Mouse (Mus musculus) MN1 (cell line): ENCODE data around the gene Rnf115.
"Not testable (repeated sequence)": the region's sequence is repeated elsewhere in the genome, so short reads cannot be mapped to it uniquely, and the experiment has no call there.

Source experiments
- DNase-seq: peaks from one replicate; pipeline ENCODE4 v3.0.0-alpha.2; 2016; ENCODE audit warnings: low spot score

The Rnf115 gene

DNA sequence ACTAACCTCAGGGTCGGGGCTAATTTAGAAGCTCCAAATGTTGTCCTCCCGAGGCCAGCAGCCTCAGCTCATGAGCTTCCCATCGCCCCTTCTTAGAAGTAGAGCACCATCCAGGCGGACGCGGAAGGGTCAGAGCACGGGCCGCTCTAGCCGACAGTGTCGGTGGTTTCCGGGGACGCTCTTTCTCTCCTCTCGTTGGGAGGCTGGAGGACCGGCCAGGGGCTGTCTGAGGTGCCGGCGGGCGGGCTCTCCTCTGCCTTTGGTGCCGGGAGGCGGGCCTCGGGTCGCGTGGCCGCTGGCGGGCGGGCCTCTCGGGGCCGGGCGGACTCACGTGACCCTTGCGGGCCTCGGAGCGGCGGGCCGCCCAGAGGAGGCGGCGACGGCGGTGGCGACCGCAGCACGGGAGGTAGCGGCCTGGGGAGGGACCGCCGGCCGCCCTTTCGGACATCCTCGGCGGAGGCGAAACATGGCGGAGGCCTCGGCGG lies at the start of gene Rnf115, which contains the start of gene Polr3c:
TSS of gene Rnf115 (plus strand) at position 322 of the 485 bp plus-strand sequence.
TSS of gene Polr3c (minus strand) at position 286 of the 485 bp plus-strand sequence.
- DNase-seq: peak; percentile 97

DNA sequence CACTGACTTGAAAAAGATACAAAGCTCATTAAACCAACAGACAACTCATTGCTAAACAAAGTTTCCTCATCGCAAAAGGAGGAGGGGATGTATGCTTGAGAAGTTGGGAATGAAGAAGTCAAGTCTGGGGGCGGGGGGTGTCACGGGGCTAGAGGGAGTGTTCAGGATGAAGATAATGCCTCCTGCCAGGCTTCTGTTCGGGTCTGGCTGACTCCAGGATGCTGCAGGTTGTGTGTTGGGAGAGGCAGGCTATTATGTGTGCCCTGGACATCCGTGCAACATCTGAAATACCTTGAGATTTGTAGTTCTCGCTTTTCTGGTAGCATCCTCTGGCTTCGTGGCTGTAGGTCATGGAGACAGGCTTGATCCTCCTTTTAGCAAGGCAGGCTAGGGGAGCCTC lies 49.0 kb upstream of the Rnf115 start:
- no peak for DNase-seq

DNA sequence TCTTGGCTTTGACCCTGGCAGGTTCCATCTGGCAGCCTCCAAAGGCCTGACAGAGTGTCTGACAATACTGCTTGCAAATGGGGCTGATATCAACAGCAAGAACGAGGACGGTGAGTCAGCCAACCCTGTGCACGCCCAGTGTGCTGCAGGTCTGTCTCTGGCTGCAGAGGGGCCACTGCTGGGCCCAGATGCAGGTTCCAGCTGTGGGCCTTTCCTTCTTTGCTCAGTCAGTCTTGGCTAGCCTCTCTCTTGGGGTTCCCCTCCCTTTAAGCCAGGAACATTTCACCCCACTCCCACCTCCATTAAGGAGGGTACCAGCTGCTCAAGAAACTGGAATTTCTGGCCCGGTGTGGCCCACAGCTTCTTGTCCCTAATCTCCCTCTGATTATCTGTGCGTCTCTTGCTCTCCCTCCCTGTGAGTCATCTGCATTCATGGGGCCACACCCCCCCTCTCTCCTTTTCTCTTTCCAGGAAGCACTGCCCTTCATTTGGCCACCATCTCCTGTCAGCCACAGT lies 48.2 kb upstream of the Rnf115 start:
- peak; percentile 61 for DNase-seq

DNA sequence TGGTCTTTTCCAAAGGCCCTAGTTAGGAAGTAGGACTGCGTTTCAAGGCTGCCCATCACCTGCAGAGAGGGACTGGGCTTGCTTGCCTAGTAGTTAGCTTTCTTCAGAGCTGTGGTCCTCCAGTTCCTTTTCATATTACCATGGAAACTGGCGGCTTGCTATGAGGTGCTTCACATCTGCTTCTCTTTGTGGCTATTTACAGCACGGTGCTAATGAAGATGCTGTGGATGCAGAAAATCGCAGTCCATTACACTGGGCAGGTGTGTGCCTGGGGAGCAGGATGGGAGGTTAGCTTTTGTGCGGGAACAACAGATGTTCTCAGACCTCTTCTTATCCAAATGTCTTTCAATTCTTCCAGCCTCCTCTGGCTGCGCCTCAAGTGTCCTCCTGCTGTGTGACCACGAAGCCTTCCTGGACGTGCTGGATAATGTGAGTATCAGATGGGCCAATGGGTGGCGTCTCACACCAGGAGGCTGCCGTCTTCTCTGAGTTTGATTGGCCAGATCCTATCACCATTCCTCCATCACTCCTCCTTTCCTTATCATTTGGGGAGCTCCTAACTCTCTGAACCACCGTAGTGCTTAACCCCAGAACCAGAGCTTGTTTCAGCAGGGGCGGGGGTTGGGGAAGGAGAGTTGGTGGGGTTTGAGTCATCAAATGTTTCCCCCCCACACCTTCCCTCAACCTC lies 47.1 kb upstream of the Rnf115 start:
- DNase-seq: no peak

DNA sequence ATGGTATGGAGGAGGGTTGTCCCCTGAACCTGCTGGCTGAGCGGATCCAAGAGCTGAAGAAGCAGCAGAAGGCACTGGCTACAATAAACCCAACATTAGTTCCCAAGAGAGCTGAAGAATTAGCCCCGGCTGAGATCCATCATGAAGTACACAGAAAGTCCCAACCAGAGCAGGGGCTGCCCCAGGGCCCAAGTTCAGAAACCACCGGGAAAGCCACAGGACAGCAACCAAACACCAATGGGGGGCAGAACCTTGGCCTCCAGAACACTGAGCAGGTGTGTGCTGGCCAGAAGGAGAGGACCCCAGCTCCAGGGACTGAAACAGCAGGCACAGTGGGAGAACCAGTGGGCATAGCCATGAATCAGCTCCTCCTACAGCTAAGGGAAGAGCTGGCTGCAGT lies 44.0 kb upstream of the Rnf115 start:
- no peak for DNase-seq

DNA sequence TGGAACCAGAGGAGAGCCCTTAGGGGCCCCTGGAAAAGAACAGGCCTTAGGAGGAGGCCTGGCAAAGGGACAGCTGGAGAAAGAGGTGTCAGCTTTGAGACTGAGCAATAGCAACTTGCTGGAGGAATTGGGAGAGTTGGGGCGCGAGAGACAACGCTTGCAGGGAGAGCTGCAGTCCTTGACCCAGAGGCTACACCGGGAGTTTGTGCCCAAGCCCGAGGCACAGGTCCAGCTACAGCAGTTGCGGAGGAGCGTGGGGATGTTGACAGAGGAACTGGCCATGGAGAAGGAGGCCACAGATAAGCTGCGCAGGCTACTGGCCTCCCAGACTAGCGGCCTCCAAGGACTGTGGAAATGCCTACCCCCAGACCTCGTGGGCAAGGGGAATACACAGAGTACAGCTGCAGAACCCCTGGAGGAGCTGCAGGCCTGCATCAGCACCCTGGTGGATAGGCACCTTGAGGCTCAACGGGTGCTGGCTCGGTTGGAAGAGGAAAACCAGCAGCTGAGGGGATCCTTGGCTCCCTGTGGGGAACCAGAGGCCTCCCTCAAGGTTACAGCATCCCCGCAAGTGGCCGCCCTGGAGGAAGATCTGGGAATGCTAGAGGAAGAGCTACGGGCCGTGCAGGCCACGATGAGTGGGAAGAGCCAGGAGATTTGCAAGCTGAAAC lies 43.2 kb upstream of the Rnf115 start:
- DNase-seq: no peak

DNA sequence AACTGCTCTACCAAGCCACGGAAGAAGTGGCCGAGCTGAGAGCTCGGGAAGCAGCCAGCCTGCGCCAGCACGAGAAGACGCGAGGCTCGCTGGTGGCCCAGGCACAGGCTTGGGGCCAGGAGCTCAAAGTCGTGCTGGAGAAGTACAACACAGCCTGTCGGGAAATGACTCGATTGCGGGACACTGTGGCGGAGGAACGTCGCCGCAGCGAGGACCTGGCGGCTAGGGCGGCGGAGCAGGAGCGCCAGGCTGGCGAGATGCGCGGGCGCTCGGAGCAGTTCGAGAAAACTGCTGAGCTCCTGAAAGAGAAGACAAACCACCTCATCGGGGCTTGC lies 42.7 kb upstream of the Rnf115 start:
- DNase-seq: no peak

DNA sequence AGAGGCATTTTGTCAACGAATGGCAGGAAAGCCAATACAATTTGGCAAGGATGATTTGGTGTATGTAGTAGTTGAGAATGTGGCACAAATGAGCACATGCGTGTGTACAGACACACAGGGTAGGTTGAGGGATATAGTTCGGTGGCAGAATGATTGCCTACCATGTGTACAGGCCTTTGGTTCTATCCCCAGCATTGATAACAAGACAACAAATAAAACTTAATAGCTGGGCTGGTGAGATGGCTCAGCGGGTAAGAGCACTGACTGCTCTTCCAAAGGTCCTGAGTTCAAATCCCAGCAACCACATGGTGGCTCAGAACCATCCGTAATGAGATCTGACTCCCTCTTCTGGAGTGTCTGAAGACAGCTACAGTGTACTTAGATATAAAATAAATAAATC lies 41.4 kb upstream of the Rnf115 start:
- DNase-seq: not testable (repeated sequence)

DNA sequence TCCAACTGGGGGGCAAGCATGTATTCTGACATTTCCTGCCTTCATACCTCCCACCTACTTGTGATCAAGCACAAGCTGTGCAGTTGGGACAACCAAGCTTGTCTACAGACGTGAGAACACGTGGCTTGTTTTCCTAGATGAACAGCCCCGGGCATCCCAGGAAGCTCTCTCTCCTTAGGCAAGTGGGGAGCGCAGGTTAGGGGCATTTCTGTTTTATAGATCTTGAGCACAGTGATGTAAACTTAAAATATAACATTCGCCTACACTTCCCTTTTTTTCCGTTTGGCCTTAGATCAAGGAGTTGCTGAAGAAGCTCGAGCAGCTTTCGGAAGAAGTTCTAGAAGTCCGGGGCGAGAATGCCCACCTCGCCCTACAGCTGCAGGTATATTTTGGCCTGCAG lies 38.6 kb upstream of the Rnf115 start:
- DNase-seq: no peak

DNA sequence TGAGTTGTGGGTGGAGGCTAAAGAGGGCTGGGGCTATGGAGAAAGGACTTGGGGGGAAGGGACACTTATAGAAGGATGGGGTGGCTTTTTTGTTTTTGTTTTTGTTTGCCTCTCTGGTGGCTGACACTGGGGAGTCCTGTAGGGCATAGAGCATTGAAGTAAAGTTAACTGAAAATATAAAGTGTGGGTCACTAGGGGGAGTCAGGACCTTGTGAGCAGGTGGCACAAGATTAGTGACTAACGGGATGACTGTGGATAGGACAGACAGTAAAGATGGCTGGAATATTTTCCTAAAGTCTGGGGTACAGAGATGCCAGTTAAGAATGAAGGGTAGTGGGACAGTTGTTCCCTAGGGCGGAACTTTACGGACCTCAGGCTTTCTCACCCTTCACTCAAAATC lies 37.2 kb upstream of the Rnf115 start:
- no peak for DNase-seq

DNA sequence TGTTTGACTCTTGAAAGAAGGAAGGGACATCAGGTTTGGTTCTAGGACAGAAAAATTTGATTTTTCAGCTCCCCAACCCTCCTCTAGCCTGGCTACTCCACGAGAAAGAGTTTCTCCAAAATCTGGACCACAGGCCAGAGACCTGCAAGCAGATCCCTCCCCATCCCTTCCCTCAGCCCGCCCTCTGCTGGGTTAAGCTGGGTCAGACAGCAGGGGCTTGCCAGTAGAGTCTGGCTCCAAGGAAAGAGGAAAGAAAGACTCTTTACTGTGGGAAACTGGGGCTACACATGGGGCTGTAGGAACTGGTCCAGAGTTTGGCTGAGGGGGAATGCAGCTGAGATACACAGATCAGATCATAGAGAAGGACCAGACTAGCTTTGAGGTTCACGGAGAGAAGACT lies 35.0 kb upstream of the Rnf115 start:
- peak; percentile 28 for DNase-seq

DNA sequence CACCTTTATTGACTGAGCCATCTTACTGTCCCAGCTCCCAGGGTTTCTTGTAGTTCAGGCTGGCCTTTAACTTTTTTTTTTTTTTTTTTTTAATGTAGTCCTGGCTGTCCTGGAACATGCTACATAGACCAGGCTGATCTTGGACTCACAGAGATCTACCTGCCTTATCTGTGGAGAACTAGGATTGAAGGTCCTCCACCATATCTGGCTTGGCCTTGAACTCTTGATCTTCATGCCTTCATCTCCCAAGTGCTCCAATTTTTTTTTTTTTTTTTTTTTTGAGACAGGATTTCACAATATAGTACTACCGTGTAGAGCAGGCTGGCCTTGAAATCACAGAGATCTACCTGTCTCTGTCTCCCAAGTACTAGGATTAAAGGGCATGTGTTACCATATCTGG lies 33.9 kb upstream of the Rnf115 start:
- no peak for DNase-seq

DNA sequence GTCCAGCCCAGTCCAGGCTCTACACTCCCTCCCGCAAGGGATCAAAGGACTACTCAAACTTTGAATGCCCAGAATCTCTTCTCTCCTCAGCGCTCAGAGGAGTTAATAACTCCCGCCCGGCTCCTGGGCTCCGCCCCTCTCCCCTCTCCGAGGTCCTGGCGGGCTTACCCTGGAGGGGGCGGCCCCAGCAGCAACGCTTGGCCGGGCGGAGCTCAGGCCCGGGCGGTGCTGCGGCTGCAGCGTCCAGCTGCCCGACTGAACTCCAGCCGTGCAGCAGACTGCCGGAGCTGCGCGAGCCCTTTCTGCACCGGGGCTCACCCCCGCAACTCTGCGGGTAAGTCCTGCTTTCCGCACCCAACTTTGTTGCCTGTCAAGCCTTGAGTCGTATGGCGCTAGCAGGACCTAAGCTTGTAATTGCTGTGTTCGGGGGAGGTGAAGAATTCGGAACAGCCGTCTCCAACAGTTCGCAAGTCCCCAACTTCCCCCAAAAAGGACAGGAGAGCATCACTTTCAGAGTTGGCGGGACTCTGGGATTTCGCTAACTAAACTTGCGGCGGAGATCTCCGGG lies 31.2 kb upstream of the Rnf115 start, which contains the start of gene Pias3:
TSS of gene Pias3 (plus strand) at position 187 of the 568 bp plus-strand sequence.
- peak; percentile 89 for DNase-seq

DNA sequence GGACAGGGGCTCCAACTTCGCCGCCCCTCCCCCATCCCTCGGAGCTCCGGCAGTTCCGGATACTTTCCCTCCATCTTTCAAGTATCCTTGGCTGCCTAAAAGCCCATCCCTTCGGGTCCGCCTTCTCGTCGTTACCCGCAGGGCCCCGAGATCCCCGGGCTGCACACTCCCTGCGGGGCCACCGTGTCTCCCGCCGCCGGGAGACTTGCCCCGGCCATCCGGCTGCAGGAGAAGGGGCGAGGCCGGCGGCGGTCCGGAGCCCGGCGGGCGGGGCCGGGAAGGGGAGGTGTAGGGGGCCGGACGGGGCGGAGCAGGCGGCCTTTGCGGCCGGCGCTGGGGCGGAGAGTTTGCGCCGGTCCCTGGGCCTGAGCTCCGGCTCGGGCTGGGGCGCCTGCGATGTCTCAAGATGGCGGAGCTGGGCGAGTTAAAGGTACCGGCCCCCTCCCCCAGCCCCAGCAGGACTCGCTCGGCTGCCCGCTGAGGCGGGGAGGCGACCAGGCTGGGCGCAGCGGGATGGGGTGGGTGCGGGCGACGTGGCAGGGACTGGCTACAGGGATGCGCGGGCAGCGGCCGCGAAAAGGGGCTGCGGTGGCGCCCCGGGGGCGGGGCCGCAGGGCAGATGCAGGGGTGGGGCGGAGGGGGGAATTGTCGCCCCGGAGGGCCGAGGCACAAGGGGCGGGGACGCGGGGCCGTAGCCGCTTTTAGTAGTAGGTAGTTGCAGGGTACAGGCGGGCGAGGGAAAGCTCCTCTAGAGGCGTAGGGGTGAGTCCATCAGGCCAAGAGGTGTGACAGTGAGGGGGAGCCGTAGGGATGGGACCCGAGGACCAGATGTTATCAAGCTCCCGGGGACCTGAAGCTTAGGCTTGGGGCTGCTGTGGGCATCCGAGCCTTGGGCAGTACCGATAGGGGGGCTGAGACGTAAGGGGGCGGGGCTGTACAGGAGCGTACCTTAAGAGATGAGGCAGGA lies 30.4 kb upstream of the Rnf115 start:
- DNase-seq: peak; percentile 94

DNA sequence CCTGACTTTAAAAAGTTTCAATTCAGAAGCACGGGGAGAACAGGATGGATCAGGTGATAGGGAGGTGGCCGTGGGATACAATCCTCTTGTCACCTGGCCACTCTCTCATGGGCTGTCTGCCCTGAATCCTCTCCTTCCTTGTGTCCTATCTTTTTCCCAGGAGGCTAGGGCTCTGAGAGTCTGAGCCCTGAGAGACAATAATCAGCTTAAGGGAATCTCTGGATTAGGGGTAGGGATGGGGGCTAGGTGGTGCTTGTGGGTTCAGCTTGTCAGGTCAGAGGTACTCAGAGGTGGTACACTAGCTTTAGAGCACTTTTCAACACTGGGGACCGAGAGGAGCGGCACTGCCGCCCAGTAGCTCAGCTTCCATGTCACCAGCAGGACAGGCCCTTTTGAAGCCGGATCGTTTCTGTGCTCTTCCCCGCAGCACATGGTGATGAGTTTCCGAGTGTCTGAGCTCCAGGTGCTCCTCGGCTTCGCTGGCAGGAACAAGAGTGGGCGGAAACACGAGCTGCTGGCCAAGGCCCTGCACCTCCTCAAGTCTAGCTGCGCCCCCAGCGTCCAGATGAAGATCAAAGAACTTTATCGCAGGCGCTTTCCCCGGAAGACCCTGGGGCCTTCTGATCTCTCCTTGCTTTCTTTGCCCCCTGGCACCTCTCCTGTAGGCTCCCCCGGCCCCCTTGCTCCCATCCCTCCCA lies 28.3 kb upstream of the Rnf115 start:
- DNase-seq: no peak

DNA sequence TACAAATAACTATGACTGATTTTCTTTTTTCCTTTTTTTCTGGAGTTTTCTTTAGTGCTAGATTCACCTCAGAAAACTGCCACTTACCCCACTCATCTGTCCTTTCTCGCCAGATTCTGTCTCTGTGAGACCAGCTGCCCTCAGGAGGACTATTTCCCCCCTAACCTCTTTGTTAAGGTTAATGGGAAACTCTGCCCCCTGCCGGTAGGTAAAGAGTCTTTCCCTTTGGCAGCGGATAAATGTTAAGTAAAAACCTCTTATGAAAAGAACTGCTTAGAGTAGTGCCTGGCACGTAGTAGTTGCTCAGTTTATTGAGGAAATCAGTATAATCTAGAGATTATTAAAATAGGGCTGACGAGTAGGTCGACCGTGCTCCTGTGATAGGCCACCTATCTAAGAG lies 27.1 kb upstream of the Rnf115 start:
- DNase-seq: peak; percentile 29

DNA sequence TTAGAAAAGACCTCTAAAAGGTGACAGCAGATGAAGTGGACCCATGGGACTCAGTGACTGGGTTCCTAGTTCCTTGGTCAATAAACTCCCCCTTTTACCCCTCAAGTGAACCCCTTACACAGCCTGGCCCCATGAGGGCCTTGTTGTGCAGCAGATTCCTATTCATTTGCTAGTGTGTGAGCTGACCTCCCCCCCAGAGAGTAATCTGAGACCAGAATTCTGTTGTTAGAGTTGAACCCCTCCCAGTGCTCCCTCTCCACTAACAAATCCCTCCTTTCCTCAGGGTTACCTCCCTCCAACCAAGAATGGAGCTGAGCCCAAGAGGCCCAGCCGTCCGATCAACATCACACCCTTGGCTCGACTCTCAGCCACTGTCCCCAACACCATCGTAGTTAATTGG lies 26.5 kb upstream of the Rnf115 start:
- no peak for DNase-seq

DNA sequence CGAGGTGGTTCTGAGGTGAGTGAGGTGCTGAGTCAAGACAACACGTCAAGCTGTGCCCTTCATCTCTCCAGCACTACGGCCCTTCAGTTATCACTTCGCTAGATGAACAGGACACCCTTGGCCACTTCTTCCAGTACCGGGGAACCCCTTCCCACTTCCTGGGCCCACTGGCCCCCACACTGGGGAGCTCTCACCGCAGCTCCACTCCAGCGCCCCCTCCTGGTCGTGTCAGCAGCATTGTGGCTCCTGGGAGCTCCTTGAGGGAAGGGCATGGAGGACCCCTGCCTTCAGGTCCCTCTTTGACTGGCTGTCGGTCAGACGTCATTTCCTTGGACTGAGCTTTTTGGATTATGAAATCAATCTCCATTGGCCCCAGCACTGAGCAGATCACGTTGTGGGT lies 22.7 kb upstream of the Rnf115 start:
- DNase-seq: no peak

DNA sequence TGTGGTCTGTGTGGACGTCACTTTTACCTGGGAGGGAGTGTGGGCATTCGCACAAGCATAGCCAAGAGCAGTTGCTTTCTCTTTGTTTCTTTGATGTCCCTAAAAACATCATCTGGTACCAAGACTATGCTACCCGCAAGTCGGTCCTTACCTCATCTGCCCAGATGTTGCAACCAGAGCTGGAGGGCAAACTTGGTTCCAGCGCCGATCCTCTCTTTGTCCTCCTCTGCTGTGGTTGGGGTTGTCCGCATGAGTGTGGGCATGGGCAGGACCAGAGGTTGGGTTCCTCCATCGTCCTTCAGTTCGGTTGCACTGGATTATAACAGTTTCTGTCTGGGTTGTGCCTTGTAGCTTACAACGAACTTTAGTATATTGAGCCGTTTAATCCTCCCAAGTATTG lies 21.2 kb upstream of the Rnf115 start:
- no peak for DNase-seq

DNA sequence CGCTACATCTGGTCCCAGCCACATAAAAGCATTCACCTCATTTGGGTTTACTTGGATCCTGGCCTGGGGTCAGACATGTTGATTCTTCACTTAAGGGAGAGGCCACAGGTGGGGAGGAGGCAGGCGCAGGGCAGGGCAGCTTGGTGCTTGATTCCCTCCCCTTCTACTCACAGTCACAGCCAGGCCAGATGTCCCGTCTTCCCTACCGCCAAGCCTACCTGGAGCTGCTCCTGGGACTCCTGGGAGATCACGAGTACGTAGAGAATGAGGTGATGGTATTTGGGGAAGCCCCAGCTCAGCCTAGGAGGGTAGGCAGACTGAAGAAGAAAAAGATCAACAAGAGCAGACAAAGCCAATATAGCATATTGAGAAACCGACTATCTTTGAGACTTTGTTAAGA lies 20.5 kb upstream of the Rnf115 start:
- DNase-seq: no peak
